Mouse (Mus musculus) hindbrain, embryonic 16.5 days (tissue): ENCODE measurements around the gene Pms2. TPM values are rescaled to one million over a fixed set of nuclear protein-coding genes. Genes with fewer than 3 reads are reported as not detected.

Experiments
- ATAC-seq: fragments of 200-750 bp; cut with Nextera tagmentation; 2 replicates; pipeline ENCODE4 v1.8.0; 2017; ENCODE audit warnings: moderate TSS enrichment, moderate library complexity
- H3K27ac ChIP-seq: fragments of 300-500 bp; sonication (generic); 2 replicates; pipeline ENCODE4 v1.5.1; 2014; ENCODE audit warnings: low read depth, mild to moderate bottlenecking, control low read depth, low read length, moderate library complexity
- H3K27me3 ChIP-seq: fragments of 300-500 bp; sonication (generic); replicated peaks from 2 replicates; pipeline ENCODE4 v1.6.1; 2014; ENCODE audit warnings: low read length; ENCODE audit not compliant: control insufficient read depth, insufficient read depth
- H3K36me3 ChIP-seq: fragments of 300-500 bp; sonication (generic); 2 replicates; pipeline ENCODE4 v1.6.1; 2014; ENCODE audit warnings: mild to moderate bottlenecking, low read length, moderate library complexity, mixed read lengths; ENCODE audit not compliant: control insufficient read depth, insufficient read depth
- H3K4me1 ChIP-seq: fragments of 300-500 bp; sonication (generic); 2 replicates; pipeline ENCODE4 v1.6.1; 2014; ENCODE audit warnings: low read depth, low read length; ENCODE audit not compliant: control insufficient read depth, insufficient read depth
- H3K4me2 ChIP-seq: fragments of 300-500 bp; sonication (generic); 2 replicates; pipeline ENCODE4 v1.6.1; 2014; ENCODE audit warnings: mild to moderate bottlenecking, low read length, control low read depth, moderate library complexity
- H3K4me3 ChIP-seq: fragments of 300-500 bp; sonication (generic); 2 replicates; pipeline ENCODE4 v1.5.1; 2014; ENCODE audit warnings: mild to moderate bottlenecking, low read length, control low read depth, moderate library complexity
- H3K9ac ChIP-seq: fragments of 300-500 bp; sonication (generic); 2 replicates; pipeline ENCODE4 v1.6.1; 2014; ENCODE audit warnings: low read depth, mild to moderate bottlenecking, control low read depth, low read length, moderate library complexity
- H3K9me3 ChIP-seq: fragments of 300-500 bp; sonication (generic); 2 replicates; pipeline ENCODE4 v1.6.1; 2014; ENCODE audit warnings: mild to moderate bottlenecking, low read length, moderate library complexity; ENCODE audit not compliant: control insufficient read depth
- WGBS: fragments of 180-500 bp; shearing (Covaris S2); extraction: QIAGEN DNeasy Blood & Tissue Kit; methylation state at CpG from one replicate; pipeline ENCODE4 v1.1.7; 2014; 5-methylcytosine and 5-hydroxymethylcytosine counted together
- polyA plus RNA-seq: library from polyadenylated mRNA; unstranded; fragments of >200 nt; fragmentation: Nextera tagmentation; extraction: Ambion mirVana; gene quantifications from 2 replicates; pipeline ENCODE4 v1.2.1, GENCODE M21; 2015

Pms2 gene
- polyA plus RNA-seq, 1 experiment from 2014 or later = 24.0 TPM

DNA sequence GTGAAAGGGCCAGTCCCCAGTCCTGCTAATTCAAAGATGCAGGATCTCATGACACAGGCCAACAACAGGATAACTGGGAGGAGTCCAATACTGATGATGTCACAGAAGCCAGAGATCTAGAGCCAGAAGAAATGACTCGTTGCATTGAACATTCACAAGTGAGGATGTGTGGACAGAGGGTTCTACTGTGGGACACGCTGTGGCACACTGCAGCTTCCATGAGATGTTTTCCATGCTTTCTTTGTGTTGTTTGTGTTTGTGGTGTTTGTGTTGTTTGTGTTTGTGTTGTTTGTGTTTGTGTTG, 65.8 kb downstream of the Pms2 start:
- Histone ChIP-seq H3K4me1 (no peaks in the 10 kb centered on the region), H3K4me2 (no peak overlapping the region), H3K27me3 (no peaks in the 10 kb centered on the region), H3K36me3 (no peaks in the 10 kb centered on the region), H3K9ac (no peak overlapping the region), H3K27ac (no peak overlapping the region), H3K9me3 (no peaks in the 10 kb centered on the region), H3K4me3 (no peak overlapping the region)
- 70% methylated on average over 2 of the region's 2 CpGs for whole genome bisulfite sequencing
- ATAC-seq = no peak

DNA sequence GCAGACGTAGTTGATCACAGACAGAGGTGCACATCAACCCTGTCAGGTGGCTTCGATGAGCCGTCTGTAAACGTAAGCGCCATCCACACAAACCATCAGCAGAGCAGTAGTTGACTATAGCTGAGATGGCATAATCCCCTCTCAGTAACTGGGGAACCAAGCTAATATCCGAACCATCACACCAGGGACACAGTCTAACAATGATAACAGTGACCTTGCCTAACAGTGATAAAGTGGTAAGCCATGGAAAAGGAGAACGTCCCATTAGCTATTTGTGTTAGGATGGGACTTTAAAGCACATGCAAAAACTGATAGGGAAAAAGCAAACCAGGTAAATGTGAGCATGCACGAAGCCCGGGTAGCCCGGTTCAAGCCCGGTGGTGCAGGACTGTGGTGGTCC, 66.5 kb downstream of the Pms2 start:
- no peak overlapping the region for H3K9ac ChIP-seq
- H3K4me2 ChIP-seq = no peak overlapping the region
- no peaks in the 10 kb centered on the region for H3K27me3 ChIP-seq
- ATAC-seq = no peak
- no peaks in the 10 kb centered on the region for H3K4me1 ChIP-seq
- H3K36me3 ChIP-seq = no peaks in the 10 kb centered on the region
- no peaks in the 10 kb centered on the region for H3K9me3 ChIP-seq
- 87% methylated on average over 11 of the region's 11 CpGs for WGBS
- no peak overlapping the region for H3K27ac ChIP-seq
- no peak overlapping the region for H3K4me3 ChIP-seq

DNA sequence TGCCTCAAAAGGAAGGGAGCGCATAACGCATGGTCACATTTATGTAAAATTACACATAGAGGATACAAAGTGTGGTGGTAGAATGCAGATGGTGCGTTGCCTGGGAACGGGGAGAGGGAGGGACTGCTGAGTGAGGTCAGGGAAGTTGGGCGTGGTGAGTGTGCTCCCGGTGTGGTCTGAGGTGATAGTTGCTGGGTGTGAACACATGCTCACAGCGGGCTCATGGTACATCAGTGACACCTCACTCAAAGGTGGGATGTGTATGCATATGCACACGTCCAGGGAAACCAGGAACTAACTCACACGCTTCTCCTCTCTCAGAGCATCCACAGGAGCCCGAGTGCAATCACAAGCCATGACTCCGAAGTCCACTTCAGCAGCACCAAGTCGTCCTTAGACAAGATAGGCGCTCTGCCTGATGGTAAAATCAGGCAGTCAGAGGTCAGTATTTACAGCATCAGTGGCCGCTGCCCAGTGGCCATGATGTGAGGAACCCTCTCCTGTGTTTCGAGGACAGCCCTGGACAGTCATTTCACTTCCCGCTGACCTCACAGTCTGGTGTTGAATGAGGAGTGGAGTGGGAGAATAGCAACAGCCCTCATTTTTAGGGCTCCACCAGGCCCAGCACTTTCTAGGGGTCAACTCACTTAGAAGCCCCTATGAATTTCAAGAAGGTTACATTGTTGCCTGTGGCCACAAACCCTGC, 67.1 kb downstream of the Pms2 start:
- Histone ChIP-seq H3K4me3 (no peak overlapping the region), H3K4me1 (no peaks in the 10 kb centered on the region), H3K27me3 (no peaks in the 10 kb centered on the region), H3K27ac (no peak overlapping the region), H3K9me3 (no peaks in the 10 kb centered on the region), H3K4me2 (no peak overlapping the region), H3K9ac (no peak overlapping the region), H3K36me3 (no peaks in the 10 kb centered on the region)
- 83% methylated on average over 16 of the region's 16 CpGs for WGBS
- ATAC-seq = no peak

DNA sequence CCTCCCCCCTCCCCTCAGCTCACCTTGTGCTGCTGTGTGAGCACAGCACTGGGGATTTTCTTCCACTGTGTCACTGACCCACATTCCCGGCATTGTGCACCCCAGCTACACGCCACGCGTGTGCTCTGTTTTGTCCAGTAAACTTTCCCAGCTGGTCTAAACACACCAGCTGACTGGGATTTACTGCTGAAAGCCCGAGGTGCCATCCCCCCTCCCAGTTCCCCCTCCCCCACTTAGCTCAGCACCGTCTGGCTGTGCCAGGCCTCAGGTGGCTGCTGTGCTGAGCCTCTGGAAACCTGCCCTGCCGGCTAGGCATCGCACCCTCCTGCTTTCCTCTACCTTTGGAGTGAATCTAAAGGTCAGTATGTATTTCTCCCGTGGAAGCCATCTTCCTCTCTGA, 71.1 kb downstream of the Pms2 start:
- Histone ChIP-seq H3K4me3 (no peak overlapping the region), H3K36me3 (0 out of 2 replicates have a peak, but pooled peaks cover 3% of the 10 kb centered on the region), H3K9me3 (no peaks in the 10 kb centered on the region), H3K4me2 (no peak overlapping the region), H3K27ac (no peak overlapping the region), H3K4me1 (no peaks in the 10 kb centered on the region), H3K9ac (no peak overlapping the region), H3K27me3 (no peaks in the 10 kb centered on the region)
- 34% methylated on average over 9 of the region's 9 CpGs for WGBS
- ATAC-seq = peak; percentile 17; the same call in 1 of the 2 replicates

DNA sequence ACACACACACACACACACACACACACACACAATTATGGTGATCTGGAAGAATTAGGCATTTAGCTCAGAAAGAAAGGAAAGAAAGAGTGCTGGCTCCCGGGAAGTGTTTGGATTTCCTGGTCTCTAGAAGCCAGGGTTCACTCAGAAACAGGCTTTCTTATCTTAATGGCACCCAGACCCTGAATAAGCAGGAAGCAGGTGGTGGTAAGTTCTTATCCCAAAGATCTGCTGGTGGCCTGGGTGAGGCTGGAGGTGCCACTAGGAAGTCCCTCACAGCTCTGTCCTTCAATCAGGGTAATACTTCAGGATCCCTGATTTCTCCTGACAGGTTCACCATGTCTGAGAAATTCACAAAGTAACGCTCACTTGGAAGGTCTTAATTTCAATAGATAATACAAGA, 72.6 kb downstream of the Pms2 start:
- Histone ChIP-seq H3K27ac (no peak overlapping the region), H3K36me3 (peaks cover 4% of the 10 kb centered on the region; the same call in 1 of the 2 replicates)
- whole genome bisulfite sequencing = 79% methylated on average over 2 of the region's 2 CpGs

More for the DNA sequence above, 72.6 kb downstream of the Pms2 start:
- Histone ChIP-seq H3K27me3 (no peaks in the 10 kb centered on the region), H3K4me1 (no peaks in the 10 kb centered on the region), H3K9me3 (no peaks in the 10 kb centered on the region), H3K4me2 (no peak overlapping the region), H3K9ac (no peak overlapping the region), H3K4me3 (no peak overlapping the region)
- ATAC-seq = no peak

Other genes starting within 250 kb of the Pms2 start
- gene Usp42, start 177.7 kb upstream of the Pms2 start, polyA plus RNA-seq = 21.8 and 23.0 TPM in 2 replicates
- 44.6 and 47.9 TPM in 2 replicates for gene Eif2ak1, start 92.2 kb upstream of the Pms2 start, polyA plus RNA-seq
- 0.22 and 0.41 TPM in 2 replicates for gene Ankrd61, start 12.3 kb upstream of the Pms2 start, polyA plus RNA-seq
- gene Aimp2, start 117 bp upstream of the Pms2 start, polyA plus RNA-seq = 92.4 and 94.6 TPM in 2 replicates
- gene Gm42421, start 18.2 kb downstream of the Pms2 start, polyA plus RNA-seq = 1.9 and 2.3 TPM in 2 replicates
- 5.4 and 6.2 TPM in 2 replicates for gene Rsph10b, start 23.1 kb downstream of the Pms2 start, polyA plus RNA-seq
- gene Ccz1, start 104.9 kb downstream of the Pms2 start, polyA plus RNA-seq = 73.6 and 78.4 TPM in 2 replicates
- gene Ocm, start 116.7 kb downstream of the Pms2 start, polyA plus RNA-seq = 0.59 TPM in 1 of 2 replicates, not detected in the other
- 9.1 TPM in 2 replicates for gene Lmtk2, start 190.5 kb downstream of the Pms2 start, polyA plus RNA-seq